Mouse (Mus musculus) cerebellum, adult 2 months (tissue): Measurements from ENCODE around the gene Slc12a9. TPM values are rescaled to one million over a fixed set of nuclear protein-coding genes. Genes with fewer than 3 reads are reported as not detected.

Source experiments
- DNase-seq, 2 experiments: peaks; one replicate each; pipeline ENCODE4 v3.0.0; 2021
- H3K27ac ChIP-seq: fragments of 200-500 bp; 2 replicates; pipeline ENCODE4 v1.5.1; 2012; ENCODE audit warnings: low read length, control low read depth, inconsistent platforms; ENCODE audit not compliant: insufficient read depth
- H3K27me3 ChIP-seq: fragments of 200-500 bp; 2 replicates; pipeline ENCODE4 v1.6.1; 2012; ENCODE audit warnings: inconsistent platforms, mild to moderate bottlenecking, low read length, moderate library complexity; ENCODE audit not compliant: control insufficient read depth, insufficient read depth
- H3K4me1 ChIP-seq: fragments of 200-500 bp; 2 replicates; pipeline ENCODE4 v1.6.1; 2011; ENCODE audit warnings: low read length; ENCODE audit not compliant: control insufficient read depth, insufficient read depth
- H3K4me3 ChIP-seq: fragments of 200-500 bp; replicated peaks from 2 replicates; pipeline ENCODE3; 2011; ENCODE audit warnings: mild to moderate bottlenecking, low read depth, low read length, control low read depth; ENCODE audit not compliant: insufficient read depth
- CTCF ChIP-seq: fragments of 200-500 bp; IDR thresholded peaks from 2 replicates; pipeline ENCODE4 v1.5.1; 2011; ENCODE audit warnings: low read depth, mild to moderate bottlenecking, control low read depth, low read length, moderate library complexity, borderline replicate concordance; ENCODE audit not compliant: insufficient read depth
- POLR2A ChIP-seq: fragments of 200-500 bp; IDR thresholded peaks from 2 replicates; pipeline ENCODE4 v1.6.1; 2011; ENCODE audit warnings: low read length, control low read depth, borderline replicate concordance; ENCODE audit not compliant: insufficient read depth
- WGBS: fragments of 180-500 bp; shearing (Covaris S2); methylation state at CpG from one replicate; pipeline ENCODE4 v1.1.7; 2018; 5-methylcytosine and 5-hydroxymethylcytosine counted together
- polyA plus RNA-seq: library from polyadenylated mRNA; depleted of rRNA; stranded (reverse); fragments of >200 nt; gene quantifications from 2 replicates; pipeline ENCODE4 v1.2.3, GENCODE M21; 2012

The Slc12a9 gene
- polyA plus RNA-seq, 1 experiment, result 31.0 TPM

- no peak for TF ChIP-seq POLR2A
- no peak for TF ChIP-seq CTCF
- Histone ChIP-seq H3K27me3 (no peaks in the 10 kb centered on the region), H3K4me3 (no peak overlapping the region), H3K4me1 (peaks cover 3% of the 10 kb centered on the region; the same call in 1 of the 2 replicates), H3K27ac (no peak overlapping the region)
- WGBS, result 25% methylated on average over 4 of the region's 4 CpGs
- no peak for DNase-seq
Measured at GRCm38 (mm10) chr5:137304816-137305215, 28.6 kb downstream of the Slc12a9 start.

GRCm38 (mm10) chr5:137304165-137304564, 29.2 kb downstream of the Slc12a9 start:
- Histone ChIP-seq H3K4me1 (peaks cover 3% of the 10 kb centered on the region; the same call in 1 of the 2 replicates), H3K27me3 (no peaks in the 10 kb centered on the region), H3K4me3 (no peak overlapping the region), H3K27ac (no peak overlapping the region)
- TF ChIP-seq CTCF, result no peak
- no peak for TF ChIP-seq POLR2A
- 60% methylated on average over 3 of the region's 3 CpGs for WGBS
- no peak for DNase-seq

GRCm38 (mm10) chr5:137303609-137304008, 29.8 kb downstream of the Slc12a9 start:
- TF ChIP-seq CTCF (no peak), POLR2A (no peak)
- no peaks in the 10 kb centered on the region for H3K27me3 ChIP-seq
- peaks cover 3% of the 10 kb centered on the region; the same call in 1 of the 2 replicates for H3K4me1 ChIP-seq
- no peak for DNase-seq
- H3K27ac ChIP-seq, result no peak overlapping the region
- 88% methylated on average over 4 of the region's 4 CpGs for WGBS
- H3K4me3 ChIP-seq, result no peak overlapping the region

- H3K27ac ChIP-seq, result no peak overlapping the region
- H3K27me3 ChIP-seq, result no peaks in the 10 kb centered on the region
- TF ChIP-seq CTCF, result no peak
- TF ChIP-seq POLR2A, result no peak
- 25% methylated on average over 21 of the region's 21 CpGs for WGBS
- H3K4me1 ChIP-seq, result peaks cover 3% of the 10 kb centered on the region; the same call in 1 of the 2 replicates
- no peak overlapping the region for H3K4me3 ChIP-seq
- no peak for DNase-seq
Measured at GRCm38 (mm10) chr5:137301253-137301652, 32.1 kb downstream of the Slc12a9 start.

DNA sequence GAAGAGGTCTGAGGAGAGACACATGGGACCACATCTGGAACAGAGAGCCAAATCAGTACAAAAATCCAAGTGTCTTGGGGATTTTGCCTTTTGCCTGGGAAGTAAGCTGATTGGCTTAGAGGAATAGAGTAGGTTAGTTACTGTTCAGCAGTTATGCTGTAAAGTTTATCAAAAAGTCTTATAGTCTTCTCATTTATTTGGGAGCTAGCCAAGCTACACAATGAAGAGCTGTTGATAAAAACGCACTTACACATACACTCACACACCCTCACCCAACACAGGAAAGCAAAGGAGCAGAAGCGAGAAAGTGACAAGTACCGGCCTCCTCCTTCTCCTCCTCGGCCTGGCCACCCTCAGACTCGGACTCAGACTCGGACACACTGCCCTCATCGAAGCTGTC, 34.2 kb downstream of the Slc12a9 start:
- Histone ChIP-seq H3K27me3 (no peaks in the 10 kb centered on the region), H3K4me3 (no peak overlapping the region), H3K27ac (no peak overlapping the region), H3K4me1 (no peaks in the 10 kb centered on the region)
- no peak for DNase-seq
- 79% methylated on average over 7 of the region's 7 CpGs for WGBS
- TF ChIP-seq CTCF (no peak), POLR2A (no peak)

DNA sequence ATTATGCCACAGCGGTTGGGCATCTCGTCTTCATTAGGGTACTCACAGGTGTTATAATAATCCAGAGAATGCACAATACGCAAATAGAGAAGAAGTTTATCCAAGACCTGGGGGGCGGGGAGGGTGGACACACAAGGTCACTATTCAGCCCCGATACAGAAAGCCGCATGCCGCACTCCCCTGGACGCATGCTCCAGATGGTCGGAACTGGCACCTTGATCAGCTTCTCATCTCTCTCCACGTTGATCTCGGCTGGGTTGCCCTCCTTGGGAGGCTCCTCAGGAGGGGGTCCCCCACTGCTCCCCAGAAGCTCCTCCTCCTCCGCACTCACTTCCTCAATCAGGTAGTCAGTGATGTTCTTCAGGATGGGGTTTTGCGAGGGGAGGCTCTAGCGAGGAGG, 36.3 kb downstream of the Slc12a9 start:
- no peaks in the 10 kb centered on the region; the same call in 1 of the 2 replicates for H3K4me1 ChIP-seq
- H3K27ac ChIP-seq, result no peak overlapping the region
- 75% methylated on average over 14 of the region's 14 CpGs for WGBS
- H3K27me3 ChIP-seq, result no peaks in the 10 kb centered on the region
- H3K4me3 ChIP-seq, result no peak overlapping the region
- TF ChIP-seq POLR2A (no peak), CTCF (no peak)
- no peak for DNase-seq

DNA sequence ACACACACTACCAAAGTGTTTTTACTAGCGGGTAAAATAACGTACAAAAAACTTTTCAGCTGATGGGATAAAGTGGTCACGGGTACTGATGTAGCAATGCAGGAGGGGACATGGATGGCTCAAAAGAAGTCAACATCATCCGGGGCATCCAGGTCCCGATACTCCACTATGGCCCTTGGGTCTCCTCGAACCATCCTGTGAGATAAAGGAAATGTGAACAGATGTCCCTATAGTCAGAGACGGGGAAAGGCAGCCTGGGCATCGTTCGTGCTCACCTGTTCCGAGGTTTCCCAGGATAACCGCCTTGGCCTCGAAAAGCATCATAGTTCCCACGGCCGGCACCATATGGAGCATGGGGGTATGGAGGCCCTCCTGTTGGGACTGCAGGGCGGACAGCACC, 37.7 kb downstream of the Slc12a9 start:
- Histone ChIP-seq H3K27me3 (no peaks in the 10 kb centered on the region), H3K4me3 (no peak overlapping the region), H3K4me1 (peaks cover 3% of the 10 kb centered on the region; the same call in 1 of the 2 replicates), H3K27ac (no peak overlapping the region)
- 60% methylated on average over 15 of the region's 15 CpGs for WGBS
- TF ChIP-seq CTCF, result no peak
- TF ChIP-seq POLR2A, result no peak
- DNase-seq, result no peak

GRCm38 (mm10) chr5:137295296-137295695, 38.1 kb downstream of the Slc12a9 start:
- TF ChIP-seq CTCF, result no peak
- TF ChIP-seq POLR2A, result no peak
- Histone ChIP-seq H3K4me1 (peaks cover 6% of the 10 kb centered on the region; the same call in 1 of the 2 replicates), H3K4me3 (peak overlapping the region; percentile 92), H3K27ac (peak overlapping the region; percentile 81; the same call in 1 of the 2 replicates), H3K27me3 (no peaks in the 10 kb centered on the region)
- DNase-seq, result no peak
- 74% methylated on average over 9 of the region's 9 CpGs for WGBS
